Mouse (Mus musculus) ES-E14 (cell line): ENCODE measurements around the gene Cdkn1b.

Experiments used
- CHD2 ChIP-seq: IDR thresholded peaks from 2 replicates; pipeline ENCODE4 v1.6.1; 2014; ENCODE audit warnings: mild to moderate bottlenecking, low read depth, low read length, inconsistent platforms
- MAFK ChIP-seq: IDR thresholded peaks from 2 replicates; pipeline ENCODE4 v1.6.1; 2014; ENCODE audit warnings: mild to moderate bottlenecking, low read depth, low read length, inconsistent platforms; ENCODE audit not compliant: insufficient read depth
- ZC3H11A ChIP-seq: IDR thresholded peaks from 2 replicates; pipeline ENCODE4 v1.6.1; 2012; ENCODE audit warnings: low read depth, mild to moderate bottlenecking, inconsistent platforms, low read length, borderline replicate concordance
- ZNF384 ChIP-seq: IDR thresholded peaks from 2 replicates; pipeline ENCODE4 v1.6.1; 2012; ENCODE audit warnings: low read depth, low read length, inconsistent platforms

DNA sequence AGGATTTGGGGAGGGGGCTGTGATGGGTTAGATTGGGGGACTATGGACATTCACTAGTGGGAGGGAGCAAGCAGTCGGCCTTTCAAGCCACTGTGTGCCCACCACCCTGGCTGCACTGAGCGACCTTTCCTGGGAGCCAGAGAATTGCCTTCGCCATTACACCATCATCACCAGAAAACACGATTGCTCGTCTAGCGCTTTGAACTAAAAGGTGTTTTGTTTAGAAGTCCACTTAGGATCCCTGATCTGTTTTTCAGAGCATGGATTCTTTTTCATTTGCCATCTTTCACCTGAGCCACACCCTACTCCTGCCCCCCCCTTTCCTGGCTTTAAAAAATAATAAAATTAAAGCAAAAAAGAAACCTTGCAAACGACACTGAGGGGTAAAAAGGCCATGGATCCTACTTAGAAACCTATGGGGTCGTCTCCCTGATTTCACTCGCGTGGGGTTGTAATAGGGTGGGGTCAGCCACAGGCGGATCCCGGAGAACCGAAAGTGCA, 7.4 kb downstream of the Cdkn1b start:
- no peak for TF ChIP-seq ZC3H11A
- no peak for TF ChIP-seq MAFK
- no peak for TF ChIP-seq CHD2
- TF ChIP-seq ZNF384: no peak
